Mouse (Mus musculus) neural tube, embryonic 15.5 days (tissue): ENCODE results near the gene Etfa. TPM values are rescaled to one million over a fixed set of nuclear protein-coding genes. Genes with fewer than 3 reads are reported as not detected.
A peak's percentile ranks its signal among the peaks of the same experiment; 100 is the strongest.

ENCODE experiments used
- ATAC-seq: fragments of 200-750 bp; cut with Nextera tagmentation; 2 replicates; pipeline ENCODE4 v1.8.0; 2017; ENCODE audit warnings: mild to moderate bottlenecking, moderate TSS enrichment, moderate library complexity; ENCODE audit not compliant: low FRiP score
- H3K27ac ChIP-seq: fragments of 300-500 bp; sonication (generic); replicated peaks from 2 replicates; pipeline ENCODE4 v1.5.1; 2015; ENCODE audit warnings: mild to moderate bottlenecking, inconsistent platforms
- H3K27me3 ChIP-seq: fragments of 300-500 bp; sonication (generic); replicated peaks from 2 replicates; pipeline ENCODE4 v1.6.1; 2015; ENCODE audit warnings: inconsistent platforms
- H3K36me3 ChIP-seq: fragments of 300-500 bp; sonication (generic); 2 replicates; pipeline ENCODE4 v1.6.1; 2015; ENCODE audit warnings: inconsistent platforms
- H3K4me1 ChIP-seq: fragments of 300-500 bp; sonication (generic); 2 replicates; pipeline ENCODE4 v1.6.1; 2015; ENCODE audit warnings: inconsistent platforms
- H3K4me2 ChIP-seq: fragments of 300-500 bp; sonication (generic); 2 replicates; pipeline ENCODE4 v1.6.1; 2015; ENCODE audit warnings: inconsistent platforms, mild to moderate bottlenecking, moderate library complexity
- H3K4me3 ChIP-seq: fragments of 300-500 bp; sonication (generic); replicated peaks from 2 replicates; pipeline ENCODE4 v1.5.1; 2015; ENCODE audit warnings: mild to moderate bottlenecking, inconsistent platforms
- H3K9ac ChIP-seq: fragments of 300-500 bp; sonication (generic); replicated peaks from 2 replicates; pipeline ENCODE4 v1.6.1; 2015; ENCODE audit warnings: mild to moderate bottlenecking, inconsistent platforms
- H3K9me3 ChIP-seq: fragments of 300-500 bp; sonication (generic); replicated peaks from 2 replicates; pipeline ENCODE4 v1.6.1; 2016; ENCODE audit warnings: inconsistent platforms
- WGBS: fragments of 180-500 bp; shearing (Covaris S2); methylation state at CpG from one replicate; pipeline ENCODE4 v1.1.7; 2015; ENCODE audit warnings: mixed read lengths; 5-methylcytosine and 5-hydroxymethylcytosine counted together
- polyA plus RNA-seq: library from polyadenylated mRNA; unstranded; fragments of >200 nt; fragmentation: Nextera tagmentation; extraction: Ambion mirVana; gene quantifications from 2 replicates; pipeline ENCODE4 v1.2.1, GENCODE M21; 2015

Etfa gene
- polyA plus RNA-seq, 1 experiment from 2014 or later = 100 TPM

DNA sequence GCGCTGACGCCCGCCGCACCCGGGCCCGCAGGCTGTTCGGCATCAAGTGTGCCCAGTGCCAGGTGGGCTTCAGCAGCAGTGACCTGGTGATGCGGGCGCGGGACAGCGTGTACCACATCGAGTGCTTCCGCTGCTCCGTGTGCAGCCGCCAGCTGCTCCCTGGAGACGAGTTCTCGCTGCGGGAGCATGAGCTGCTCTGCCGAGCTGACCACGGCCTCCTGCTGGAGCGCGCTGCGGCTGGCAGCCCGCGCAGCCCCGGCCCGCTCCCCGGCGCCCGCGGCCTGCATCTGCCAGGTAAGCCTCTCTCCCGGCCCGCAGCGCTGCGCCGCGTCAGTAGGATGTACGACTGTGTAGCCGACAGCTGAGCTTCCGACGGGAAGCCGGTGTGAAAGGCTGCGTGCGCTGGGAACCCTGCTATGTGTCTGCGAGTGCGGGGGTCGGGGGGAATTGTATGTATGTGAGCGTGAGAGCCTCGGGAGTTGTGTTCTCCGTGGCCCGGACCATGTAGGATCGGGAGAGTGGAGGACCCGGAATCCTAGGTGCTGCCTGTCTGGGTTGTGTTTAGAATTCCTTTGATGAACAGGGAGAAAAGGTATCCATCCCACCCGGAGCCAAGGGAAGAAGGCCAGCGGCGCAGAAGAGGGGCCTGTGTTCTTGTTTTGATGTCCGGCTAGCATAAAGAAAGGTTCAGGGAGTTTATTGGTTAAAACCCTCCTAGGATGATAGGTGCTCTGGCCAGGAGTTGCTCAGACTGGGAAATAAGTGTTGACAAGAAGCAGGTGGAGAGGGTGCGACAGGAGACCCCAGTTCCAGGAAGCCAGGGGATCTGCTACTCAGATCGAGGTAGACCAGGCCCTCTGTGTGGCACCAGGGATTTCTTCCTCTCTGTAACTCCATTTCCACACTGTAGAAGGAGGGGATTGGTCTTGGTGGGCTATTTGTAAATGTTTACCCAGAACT lies 30.6 kb upstream of the Etfa start:
- Histone ChIP-seq H3K27me3 (peaks cover 78% of the 10 kb centered on the region), H3K9ac (no peak overlapping the region), H3K9me3 (no peaks in the 10 kb centered on the region), H3K36me3 (no peaks in the 10 kb centered on the region), H3K27ac (no peak overlapping the region), H3K4me2 (peak overlapping the region; percentile 54), H3K4me1 (peaks cover 43% of the 10 kb centered on the region), H3K4me3 (peak overlapping the region; percentile 30)
- 1% methylated on average over 59 of the region's 59 CpGs for WGBS
- no peak for ATAC-seq

GRCm38 (mm10) chr9:55541681-55542365 lies 29.8 kb upstream of the Etfa start:
- Histone ChIP-seq H3K9me3 (no peaks in the 10 kb centered on the region), H3K4me3 (peak overlapping the region; percentile 30), H3K9ac (no peak overlapping the region), H3K27ac (no peak overlapping the region), H3K36me3 (no peaks in the 10 kb centered on the region), H3K4me2 (peak overlapping the region; percentile 54), H3K4me1 (peaks cover 43% of the 10 kb centered on the region), H3K27me3 (peaks cover 78% of the 10 kb centered on the region)
- no peak for ATAC-seq
- WGBS = under 1% methylated on average over 59 of the region's 59 CpGs

- H3K9me3 ChIP-seq = no peaks in the 10 kb centered on the region
- H3K27ac ChIP-seq = no peak overlapping the region
- H3K4me1 ChIP-seq = peaks cover 35% of the 10 kb centered on the region
- peak overlapping the region; percentile 30 for H3K4me3 ChIP-seq
- peaks cover 77% of the 10 kb centered on the region for H3K27me3 ChIP-seq
- no peak overlapping the region for H3K9ac ChIP-seq
- H3K36me3 ChIP-seq = no peaks in the 10 kb centered on the region
- peak overlapping the region; percentile 54 for H3K4me2 ChIP-seq
- 0% methylated on average over 28 of the region's 28 CpGs for WGBS
- peak; percentile 45; the same call in 1 of the 2 replicates for ATAC-seq
Measured at GRCm38 (mm10) chr9:55540888-55541287, 28.8 kb upstream of the Etfa start.

DNA sequence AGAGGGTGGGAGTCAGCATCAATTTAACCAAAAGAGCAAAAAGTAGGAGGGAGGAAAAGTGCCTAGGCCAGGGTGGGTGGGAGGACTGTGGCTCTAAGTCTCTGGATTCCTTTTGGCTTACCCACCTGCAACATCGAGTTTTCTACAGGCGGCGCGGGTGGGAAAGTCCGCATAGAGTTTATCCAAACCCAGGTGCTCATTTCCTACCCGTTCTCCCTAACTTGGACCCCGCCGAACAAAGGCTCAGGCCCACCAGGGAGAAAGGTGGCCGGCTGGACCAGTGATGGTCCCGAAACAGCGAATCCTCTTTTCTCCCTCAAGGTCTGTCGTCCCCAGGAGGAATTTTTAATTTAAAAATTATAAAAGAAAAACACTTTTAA lies 28.3 kb upstream of the Etfa start:
- Histone ChIP-seq H3K27me3 (peaks cover 73% of the 10 kb centered on the region), H3K4me2 (peak overlapping the region; percentile 54), H3K36me3 (no peaks in the 10 kb centered on the region), H3K27ac (no peak overlapping the region), H3K4me1 (peaks cover 30% of the 10 kb centered on the region), H3K9me3 (no peaks in the 10 kb centered on the region), H3K9ac (no peak overlapping the region), H3K4me3 (peak overlapping the region; percentile 30)
- no peak for ATAC-seq
- 2% methylated on average over 12 of the region's 12 CpGs for WGBS

- no peaks in the 10 kb centered on the region for H3K9me3 ChIP-seq
- H3K4me3 ChIP-seq = peak overlapping the region; percentile 30; the same call in 1 of the 2 replicates
- peak overlapping the region; percentile 54; the same call in 1 of the 2 replicates for H3K4me2 ChIP-seq
- peaks cover 29% of the 10 kb centered on the region for H3K4me1 ChIP-seq
- 1% methylated on average over 31 of the region's 31 CpGs for WGBS
- H3K9ac ChIP-seq = no peak overlapping the region
- no peak overlapping the region for H3K27ac ChIP-seq
- ATAC-seq = no peak
- H3K36me3 ChIP-seq = no peaks in the 10 kb centered on the region
- H3K27me3 ChIP-seq = peaks cover 68% of the 10 kb centered on the region
Measured at GRCm38 (mm10) chr9:55539661-55540390, 27.8 kb upstream of the Etfa start.

DNA sequence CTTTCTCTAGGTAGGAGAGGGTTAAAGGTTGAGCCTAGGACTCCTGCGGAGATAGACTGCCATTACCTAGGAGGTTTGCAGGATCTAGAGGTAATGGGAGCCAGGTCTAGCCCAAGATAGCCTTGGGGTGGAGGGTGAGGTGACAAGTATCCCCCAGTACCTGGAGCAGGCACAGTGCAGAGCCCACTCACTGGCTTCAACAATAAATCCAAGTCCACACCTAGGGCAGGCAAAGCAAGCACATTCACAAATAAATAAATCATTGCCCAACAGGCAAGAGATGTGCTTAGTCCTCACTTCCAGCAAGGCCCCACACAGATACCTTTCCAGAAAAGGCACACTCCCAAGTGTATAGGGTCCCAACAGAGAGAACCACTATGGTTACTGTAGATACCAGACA lies 27.0 kb upstream of the Etfa start:
- H3K27me3 ChIP-seq = peaks cover 60% of the 10 kb centered on the region
- no peak overlapping the region for H3K4me2 ChIP-seq
- no peaks in the 10 kb centered on the region for H3K9me3 ChIP-seq
- H3K27ac ChIP-seq = no peak overlapping the region
- no peaks in the 10 kb centered on the region for H3K36me3 ChIP-seq
- H3K4me3 ChIP-seq = no peak overlapping the region
- no peak overlapping the region for H3K9ac ChIP-seq
- 7% methylated on average over 1 of the region's 1 CpGs for WGBS
- peaks cover 23% of the 10 kb centered on the region for H3K4me1 ChIP-seq
- ATAC-seq = no peak

DNA sequence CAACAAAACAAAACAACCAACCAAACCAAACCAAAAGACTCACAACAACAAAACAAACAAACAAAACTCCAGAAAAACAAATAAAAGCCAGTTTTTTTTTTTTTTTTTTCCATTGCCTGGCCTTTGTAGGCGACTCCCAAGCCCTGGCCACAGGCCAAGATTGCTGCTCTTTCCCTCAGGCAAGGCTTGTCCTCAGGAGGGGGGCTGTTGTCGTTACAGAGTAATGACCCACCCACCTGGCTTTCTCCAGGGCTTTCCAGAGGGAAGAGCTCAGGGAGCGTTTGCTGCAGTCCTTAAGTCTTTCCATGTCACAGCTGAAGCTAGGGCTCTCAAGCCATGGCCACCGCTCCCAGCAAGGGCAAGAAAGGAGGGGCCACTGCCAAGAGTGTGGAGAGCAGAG lies 26.3 kb upstream of the Etfa start, which contains the start of gene Isl2:
Gene Isl2 (plus strand): TSS at position 296 of the 400 bp plus-strand sequence.
- Histone ChIP-seq H3K36me3 (no peaks in the 10 kb centered on the region), H3K27me3 (peaks cover 57% of the 10 kb centered on the region), H3K4me2 (no peak within 1 kb of the TSS), H3K4me1 (peaks cover 21% of the 10 kb centered on the region), H3K9ac (no peak within 1 kb of the TSS), H3K9me3 (no peaks in the 10 kb centered on the region), H3K4me3 (0 out of 2 replicates have a peak within 1 kb of the TSS, but pooled peaks have one; percentile 0), H3K27ac (no peak within 1 kb of the TSS)
- no peak for ATAC-seq
- 8% methylated on average over 4 of the region's 4 CpGs for WGBS

DNA sequence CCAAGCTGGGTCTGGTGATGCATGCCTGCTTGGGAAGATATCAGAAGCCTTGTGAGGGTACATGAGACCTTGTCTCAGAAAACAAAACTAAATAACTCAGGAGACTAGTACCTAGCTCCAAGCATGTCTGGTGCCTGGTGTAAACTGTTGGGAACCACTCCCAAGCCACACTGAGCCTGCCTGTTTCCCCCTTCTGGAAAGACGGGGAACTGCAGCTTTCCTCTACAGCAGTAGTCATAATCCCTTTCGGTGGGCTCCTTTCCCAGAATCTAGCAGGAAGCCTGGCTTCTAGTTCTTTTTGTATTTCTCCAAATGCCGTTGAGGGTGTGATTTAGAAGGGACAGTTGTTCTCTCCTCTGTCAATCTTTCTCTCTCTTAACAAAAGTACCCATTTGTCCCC lies 23.9 kb upstream of the Etfa start:
- no peak for ATAC-seq
- Histone ChIP-seq H3K4me2 (no peak overlapping the region), H3K27ac (no peak overlapping the region), H3K4me1 (peaks cover 5% of the 10 kb centered on the region), H3K27me3 (peaks cover 49% of the 10 kb centered on the region), H3K9me3 (no peaks in the 10 kb centered on the region), H3K4me3 (no peak overlapping the region), H3K36me3 (no peaks in the 10 kb centered on the region), H3K9ac (no peak overlapping the region)
- WGBS = 21% methylated on average over 3 of the region's 3 CpGs

DNA sequence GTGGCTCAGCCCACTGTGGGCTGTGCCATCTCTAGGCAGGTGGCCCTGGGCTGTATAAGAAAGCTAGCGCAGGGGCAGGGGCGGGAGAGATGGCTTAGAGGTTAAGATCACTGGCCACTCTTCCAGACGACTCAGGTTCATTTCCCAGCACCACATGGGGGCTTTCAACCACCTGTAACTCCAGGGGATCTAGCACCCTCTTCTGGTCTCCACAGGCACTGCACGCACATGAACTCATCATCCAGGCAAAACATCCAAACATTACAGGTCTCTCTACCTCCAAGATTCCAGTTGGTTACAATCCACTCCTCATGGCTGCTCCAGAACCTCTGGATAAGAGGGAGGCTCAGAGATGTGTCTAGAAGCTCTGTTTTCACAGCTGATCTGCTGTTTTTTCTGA lies 13.7 kb upstream of the Etfa start:
- no peak for ATAC-seq
- H3K4me2 ChIP-seq = no peak overlapping the region
- H3K27me3 ChIP-seq = 0 out of 2 replicates have a peak, but pooled peaks cover 9% of the 10 kb centered on the region
- H3K4me3 ChIP-seq = no peak overlapping the region
- no peaks in the 10 kb centered on the region for H3K9me3 ChIP-seq
- H3K27ac ChIP-seq = no peak overlapping the region
- WGBS = 40% methylated on average over 4 of the region's 4 CpGs
- no peaks in the 10 kb centered on the region for H3K4me1 ChIP-seq
- no peak overlapping the region for H3K9ac ChIP-seq
- no peaks in the 10 kb centered on the region for H3K36me3 ChIP-seq

GRCm38 (mm10) chr9:55511521-55511993 lies 486 bp downstream of the Etfa start:
- no peaks in the 10 kb centered on the region for H3K9me3 ChIP-seq
- peaks cover 27% of the 10 kb centered on the region for H3K27me3 ChIP-seq
- no peaks in the 10 kb centered on the region for H3K36me3 ChIP-seq
- peak overlapping the region; percentile 98 for H3K4me2 ChIP-seq
- ATAC-seq = peak; percentile 81
- peaks cover 18% of the 10 kb centered on the region for H3K4me1 ChIP-seq
- H3K4me3 ChIP-seq = peak overlapping the region; percentile 77
- H3K27ac ChIP-seq = peak overlapping the region; percentile 85
- WGBS = under 1% methylated on average over 32 of the region's 32 CpGs
- peak overlapping the region; percentile 82 for H3K9ac ChIP-seq

- peaks cover 18% of the 10 kb centered on the region for H3K4me1 ChIP-seq
- no peaks in the 10 kb centered on the region for H3K9me3 ChIP-seq
- 78% methylated on average over 10 of the region's 10 CpGs for WGBS
- peak overlapping the region; percentile 98 for H3K4me2 ChIP-seq
- no peaks in the 10 kb centered on the region for H3K36me3 ChIP-seq
- ATAC-seq = no peak
- no peak overlapping the region for H3K27ac ChIP-seq
- no peak overlapping the region for H3K9ac ChIP-seq
- peaks cover 27% of the 10 kb centered on the region for H3K27me3 ChIP-seq
- H3K4me3 ChIP-seq = peak overlapping the region; percentile 77; the same call in 1 of the 2 replicates
Measured at GRCm38 (mm10) chr9:55510651-55511235, 1.3 kb downstream of the Etfa start.
